Mouse (Mus musculus) lung, adult 18-20 months (tissue): ENCODE results near the gene Traf4.

ENCODE experiments used
- DNase-seq, 2 experiments: peaks; one replicate each; pipeline ENCODE4 v3.0.0; 2022; ENCODE audit warnings: mixed read lengths in 2 of 2

The Traf4 gene

DNA sequence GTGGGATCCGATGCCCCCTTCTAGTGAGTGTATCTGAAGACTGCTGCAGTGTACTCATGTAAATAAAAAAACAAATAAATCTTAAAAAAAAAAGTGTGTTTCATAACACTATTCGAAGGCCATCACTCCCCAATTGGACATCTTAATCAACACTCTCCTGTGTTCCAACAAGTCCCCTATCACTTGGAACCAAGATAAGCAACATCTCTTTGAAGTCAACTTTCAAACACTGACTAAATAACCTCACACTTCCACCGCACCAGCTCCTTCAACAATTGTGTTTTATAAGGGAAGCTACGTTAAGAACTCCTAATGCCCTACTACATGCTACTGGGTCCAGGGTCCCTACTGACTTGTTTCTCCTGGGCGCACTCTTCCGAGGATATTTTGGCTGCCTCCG lies 17.1 kb upstream of the Traf4 start:
- no peak for DNase-seq

GRCm38 (mm10) chr11:78181830-78182357 lies 16.5 kb upstream of the Traf4 start:
- DNase-seq: no peak

DNA sequence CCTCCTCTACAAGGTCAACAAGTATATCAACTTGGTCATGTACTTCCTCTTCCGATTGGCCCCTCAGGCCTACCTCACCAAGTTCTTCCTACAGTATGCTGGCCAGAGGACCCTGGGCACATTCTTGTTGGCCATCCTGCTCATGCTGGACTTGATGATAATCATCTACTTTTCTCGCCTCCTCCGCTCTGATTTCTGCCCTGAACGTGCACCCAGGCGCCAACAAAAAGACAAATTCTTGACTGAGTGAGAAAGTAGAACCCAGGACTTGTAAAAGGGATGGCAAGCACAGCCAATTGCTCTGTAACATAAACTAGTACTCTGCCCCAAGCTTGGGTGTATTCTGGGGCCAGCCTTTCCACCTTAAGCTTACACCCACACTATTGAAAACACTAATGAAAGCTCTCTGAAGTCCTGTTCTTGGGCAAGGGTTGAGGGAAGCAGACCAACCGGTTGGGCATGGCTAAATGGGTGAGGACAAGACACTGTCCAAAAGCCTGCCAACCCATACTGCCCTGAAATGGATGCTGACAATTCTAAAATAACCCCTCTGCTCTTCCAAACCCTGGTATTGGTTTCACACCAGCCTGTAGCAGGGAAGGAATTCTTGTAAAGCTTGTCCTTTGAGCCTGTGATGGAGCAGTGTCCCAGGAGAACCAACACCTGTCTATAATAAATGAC lies 14.8 kb upstream of the Traf4 start:
- DNase-seq: no peak

- no peak for DNase-seq
Measured at GRCm38 (mm10) chr11:78179438-78179999, 14.1 kb upstream of the Traf4 start.

GRCm38 (mm10) chr11:78178859-78179437 lies 13.6 kb upstream of the Traf4 start:
- peak; percentile 68 to 76 for DNase-seq

- DNase-seq: peak; percentile 97
Measured at GRCm38 (mm10) chr11:78177903-78178858, 12.8 kb upstream of the Traf4 start.

GRCm38 (mm10) chr11:78177437-78177836 lies 12.0 kb upstream of the Traf4 start:
- peak; percentile 73 to 85 for DNase-seq

DNA sequence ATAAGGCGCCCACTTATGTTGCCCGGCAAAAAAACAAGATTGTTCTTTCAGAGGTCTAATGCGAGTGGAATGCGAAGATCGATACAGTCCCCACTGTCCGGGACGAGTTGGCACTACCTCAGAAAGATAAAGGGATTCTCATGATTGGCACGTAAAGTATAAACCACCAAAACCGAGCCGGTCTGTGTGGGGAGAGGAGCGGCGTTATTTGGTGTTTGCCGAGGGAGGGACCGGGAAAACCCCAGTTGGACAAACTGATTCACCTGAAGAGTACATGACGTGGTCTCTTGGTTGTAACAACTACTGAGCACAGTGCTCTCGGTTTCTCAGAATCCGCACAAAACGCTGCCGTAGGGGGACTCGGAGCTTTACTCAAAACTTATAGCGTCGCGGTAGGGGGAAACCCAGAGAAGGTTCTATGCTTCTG lies 11.5 kb upstream of the Traf4 start:
- DNase-seq: peak; percentile 31 to 38

- DNase-seq: peak; percentile 93 to 95
Measured at GRCm38 (mm10) chr11:78176402-78176862, 11.0 kb upstream of the Traf4 start, which contains the start of the genes Nek8 and Tlcd1. Nek8 (minus strand) TSS chr11:78176675. Tlcd1 (plus strand) TSS chr11:78176711.

- DNase-seq: no peak
Measured at GRCm38 (mm10) chr11:78175771-78176401, 10.5 kb upstream of the Traf4 start.

DNA sequence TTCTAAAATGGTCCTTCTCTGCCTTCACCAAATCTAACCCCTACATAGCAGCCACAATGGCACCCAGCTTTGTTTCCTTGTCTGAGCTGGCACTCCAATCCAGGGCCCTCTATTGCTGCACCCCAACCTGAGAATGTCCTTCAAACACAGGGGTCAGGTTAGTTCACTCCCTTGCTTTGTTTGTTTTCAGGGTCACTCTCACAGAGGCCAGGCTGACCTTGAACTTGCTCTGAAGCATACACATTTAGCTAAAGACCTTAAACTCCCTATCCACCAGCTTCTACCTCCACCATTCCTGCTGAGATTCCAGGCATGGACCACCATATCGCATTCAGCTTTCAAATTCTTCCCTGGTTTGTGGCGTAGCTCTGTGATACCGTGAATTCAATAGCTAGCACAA lies 9.1 kb upstream of the Traf4 start:
- DNase-seq: no peak

DNA sequence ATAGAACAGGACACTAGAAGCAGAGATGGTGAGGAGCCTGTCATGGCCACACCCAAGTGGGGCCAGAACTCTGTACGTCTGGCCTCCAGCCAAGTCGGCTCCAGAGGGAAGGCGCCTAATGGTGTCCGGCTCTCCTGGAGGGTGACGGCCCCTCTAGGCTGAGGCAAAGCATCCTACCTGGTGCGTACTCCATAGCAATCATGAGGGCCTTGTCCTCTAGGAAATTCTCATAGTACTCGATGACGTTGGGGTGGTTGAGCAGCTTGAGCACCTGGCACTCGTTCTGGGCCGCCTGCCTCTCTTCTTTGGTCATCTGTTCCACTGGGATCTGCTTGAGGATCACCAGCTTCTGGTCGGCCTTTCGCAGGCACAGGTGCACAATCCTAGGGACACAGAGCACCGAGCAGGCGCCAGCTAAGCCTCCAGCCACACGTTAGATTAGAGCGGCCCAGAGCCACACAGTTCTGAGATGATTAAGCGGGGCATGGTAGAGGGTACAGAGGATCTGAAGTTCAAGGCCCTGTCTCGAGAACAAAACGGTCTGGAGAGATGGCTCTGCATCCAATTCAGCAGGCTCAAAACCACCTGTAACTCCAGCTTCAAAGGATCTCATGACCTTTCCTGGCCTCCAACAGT lies 7.5 kb upstream of the Traf4 start:
- peak; percentile 71 to 75 for DNase-seq

- DNase-seq: no peak
Measured at GRCm38 (mm10) chr11:78172034-78172747, 6.8 kb upstream of the Traf4 start.

- no peak for DNase-seq
Measured at GRCm38 (mm10) chr11:78171328-78171727, 5.9 kb upstream of the Traf4 start.

DNA sequence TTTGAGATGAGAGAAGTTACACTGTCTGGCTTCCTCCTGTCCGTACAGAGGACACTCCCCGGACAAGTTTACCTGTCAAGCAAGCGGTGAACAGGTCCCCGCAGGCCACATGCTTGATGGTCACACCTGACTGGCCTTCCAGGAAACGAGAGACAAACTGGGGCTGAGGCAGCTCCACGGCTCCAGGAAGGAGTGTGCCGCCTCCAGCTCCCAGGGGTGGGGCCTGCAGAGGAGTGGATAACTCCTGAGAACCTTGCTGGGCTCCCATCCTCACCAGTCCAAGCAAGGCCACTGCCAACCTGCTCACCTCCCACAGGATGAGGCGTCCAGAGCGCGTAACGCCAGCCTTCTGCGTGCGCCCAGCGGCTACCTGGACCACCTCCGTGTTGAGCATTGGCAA lies 4.9 kb upstream of the Traf4 start:
- DNase-seq: no peak

DNA sequence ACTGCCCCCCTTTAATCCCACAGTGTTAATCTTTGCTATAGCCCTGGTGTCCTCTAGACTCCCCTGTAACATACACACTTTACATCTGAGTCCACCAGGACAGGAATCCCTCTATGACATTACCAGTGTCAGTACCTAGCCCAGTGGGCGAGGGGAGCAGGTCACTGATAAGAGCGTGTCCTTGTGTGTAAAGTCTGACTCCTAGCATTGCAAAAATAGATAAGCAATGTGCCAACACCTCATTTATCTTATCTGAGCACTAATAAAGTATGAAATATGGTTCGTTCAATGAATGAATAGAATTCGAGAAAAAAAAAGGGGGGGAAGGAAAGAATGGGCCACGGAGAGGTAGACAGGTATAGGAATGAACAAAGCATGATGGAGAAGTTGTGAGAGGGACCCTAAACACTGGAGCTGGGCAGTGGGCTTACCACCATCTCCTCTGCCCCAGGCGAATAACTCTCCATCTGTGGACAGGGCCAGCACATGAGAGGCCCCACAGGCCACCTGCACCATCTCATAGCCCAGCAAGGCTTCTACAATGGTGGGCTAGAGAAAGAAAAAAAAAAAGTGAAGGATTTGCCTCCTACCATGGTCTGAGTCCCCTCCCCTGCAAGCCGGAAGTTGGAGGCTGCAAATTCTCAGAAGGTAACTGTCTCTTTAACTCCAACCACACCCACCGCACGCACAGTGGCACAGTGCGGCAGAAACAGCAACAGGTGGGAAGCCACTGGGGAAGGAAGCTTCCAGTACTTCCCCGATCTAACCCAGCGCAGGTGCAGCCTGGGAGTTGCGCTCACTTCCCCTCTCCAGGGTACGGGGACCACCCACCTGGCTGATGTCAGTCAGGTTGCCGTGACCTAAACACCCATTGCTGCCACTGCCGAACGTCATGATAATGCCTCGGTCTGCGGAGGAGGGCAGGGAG lies 3.4 kb upstream of the Traf4 start:
- DNase-seq: peak; percentile 38 to 40

DNA sequence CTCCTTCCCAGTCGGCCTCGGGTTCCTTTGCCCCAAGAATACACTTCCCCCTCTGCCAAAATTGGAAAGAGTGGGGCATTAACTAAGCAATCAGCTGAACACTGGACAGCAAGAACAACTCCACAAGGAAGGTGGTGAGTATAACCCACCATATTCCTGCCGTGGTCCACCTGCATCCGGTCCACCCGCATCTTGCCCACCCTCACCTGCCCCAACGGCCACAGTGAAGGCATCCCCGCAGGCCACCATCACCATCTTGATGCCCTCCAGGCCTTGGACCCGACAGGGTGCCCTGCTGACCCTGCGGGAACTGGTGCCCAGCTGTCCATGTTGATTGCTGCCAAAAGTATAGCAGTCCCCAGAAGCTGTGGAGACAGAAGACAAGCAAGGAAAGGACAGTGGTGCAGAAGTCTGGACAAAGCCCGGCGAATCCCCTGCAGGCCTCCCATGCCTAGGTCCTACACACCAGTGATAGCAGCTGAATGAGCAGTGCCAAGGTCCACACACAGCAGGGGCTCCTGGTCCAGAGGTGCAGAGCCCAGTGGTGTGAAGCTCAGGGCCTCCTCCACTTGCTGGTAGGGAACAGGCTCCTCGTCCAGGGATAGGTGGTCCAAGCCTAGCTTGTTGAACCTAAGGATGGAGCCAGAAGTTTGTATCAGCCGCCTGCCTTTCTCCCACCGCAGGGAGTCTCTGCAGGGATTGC lies 2.0 kb upstream of the Traf4 start:
- DNase-seq: no peak

DNA sequence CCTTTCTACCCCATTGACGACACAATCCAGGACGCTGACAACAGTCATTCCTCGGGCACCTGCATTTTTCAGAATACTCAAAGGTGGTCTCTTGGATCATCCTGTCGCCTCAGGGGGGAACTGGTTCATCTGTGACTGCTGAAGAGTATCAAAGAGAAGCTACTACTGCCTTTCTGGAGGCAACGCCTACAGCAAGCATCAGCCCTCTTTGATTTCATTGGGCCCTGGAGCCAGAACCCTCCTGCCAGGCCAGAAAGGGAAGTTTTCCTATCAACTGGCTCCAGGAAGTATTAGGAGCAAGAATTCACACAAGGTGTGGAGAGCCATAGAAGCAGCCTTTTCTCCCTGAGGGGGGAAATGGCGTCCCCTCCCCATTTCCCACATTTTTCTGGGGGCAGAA lies 1.3 kb upstream of the Traf4 start:
- no peak for DNase-seq

DNA sequence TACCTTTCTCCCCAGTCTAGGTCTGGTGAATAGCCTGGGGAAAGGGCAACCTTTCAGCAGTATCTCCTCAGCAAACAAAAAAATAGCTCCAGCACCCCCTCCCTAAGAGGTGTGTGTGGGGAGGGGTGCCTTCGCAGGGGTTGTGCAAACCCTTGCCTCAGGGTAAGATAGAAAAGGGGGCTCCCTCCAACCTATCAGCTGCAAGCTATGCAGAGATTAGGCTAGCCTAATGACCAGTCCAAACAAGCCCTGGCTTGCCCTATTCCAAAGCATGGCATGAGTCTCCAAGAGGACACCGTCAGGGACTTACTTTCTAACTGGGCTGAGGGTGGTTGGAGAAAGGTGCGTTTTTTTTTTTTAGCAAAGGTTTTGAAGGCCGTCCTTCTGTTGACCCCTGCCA lies 772 bp upstream of the Traf4 start:
- no peak for DNase-seq
